Mouse (Mus musculus) MEL (cell line): ENCODE results near the gene Cdh15. TPM values are rescaled to one million over a fixed set of nuclear protein-coding genes. Genes with fewer than 3 reads are reported as not detected.

Experiments used
- DNase-seq: peaks from one replicate; pipeline ENCODE4 v3.0.0; 2011; ENCODE audit warnings: low read depth, low spot score
- H3K27ac ChIP-seq: 2 replicates; pipeline ENCODE4 v1.5.1; 2012; ENCODE audit warnings: low read depth, mild to moderate bottlenecking, control low read depth, low read length, moderate library complexity; ENCODE audit not compliant: control insufficient read depth
- H3K27me3 ChIP-seq, 2 experiments: fragments of 150-350 bp in 1 of 2; sonication (generic) in 1 of 2; 2 replicates each; pipeline ENCODE4 v1.6.1; 2012; ENCODE audit warnings: low read length in 2 of 2, mild to moderate bottlenecking in 2 of 2, improper control_type of control experiment in 1 of 2, moderate library complexity in 1 of 2; ENCODE audit not compliant: insufficient read depth in 2 of 2, control insufficient read depth in 1 of 2
- H3K36me3 ChIP-seq, 2 experiments: 2 replicates each; pipeline ENCODE4 v1.6.1; 2012 to 2014; ENCODE audit warnings: low read length in 2 of 2, improper control_type of control experiment in 1 of 2, inconsistent platforms in 1 of 2, mild to moderate bottlenecking in 1 of 2; ENCODE audit not compliant: insufficient read depth in 2 of 2, control insufficient read depth in 1 of 2
- H3K4me1 ChIP-seq, 2 experiments: fragments of 150-350 bp in 1 of 2; sonication (generic) in 1 of 2; 2 replicates each; pipeline ENCODE4 v1.6.1; 2012; ENCODE audit warnings: low read length in 2 of 2, improper control_type of control experiment in 1 of 2, mild to moderate bottlenecking in 1 of 2; ENCODE audit not compliant: insufficient read depth in 2 of 2, control insufficient read depth in 1 of 2
- H3K4me3 ChIP-seq, 2 experiments: fragments of 150-350 bp in 1 of 2; sonication (generic) in 1 of 2; 2 replicates each; pipeline ENCODE4 v1.5.1; 2012; ENCODE audit warnings: low read depth in 2 of 2, low read length in 2 of 2, mild to moderate bottlenecking in 2 of 2, moderate library complexity in 2 of 2, control low read depth in 1 of 2, improper control_type of control experiment in 1 of 2; ENCODE audit not compliant: control insufficient read depth in 1 of 2, insufficient read depth in 1 of 2
- H3K79me2 ChIP-seq: 2 replicates; pipeline ENCODE4 v1.6.1; 2012; ENCODE audit warnings: mild to moderate bottlenecking, low read length, moderate library complexity; ENCODE audit not compliant: control insufficient read depth, poor library complexity, insufficient read depth
- H3K9ac ChIP-seq: 2 replicates; pipeline ENCODE4 v1.6.1; 2012; ENCODE audit warnings: low read depth, mild to moderate bottlenecking, control low read depth, low read length, moderate library complexity; ENCODE audit not compliant: control insufficient read depth, poor library complexity, severe bottlenecking
- H3K9me3 ChIP-seq: fragments of 150-350 bp; sonication (generic); replicated peaks from 2 replicates; pipeline ENCODE4 v1.6.1; 2012; ENCODE audit warnings: mild to moderate bottlenecking, low read length, improper control_type of control experiment, moderate library complexity; ENCODE audit not compliant: insufficient read depth
- CHD1 ChIP-seq: IDR thresholded peaks from 2 replicates; pipeline ENCODE4 v1.6.1; 2012; ENCODE audit warnings: low read depth, mild to moderate bottlenecking, inconsistent platforms, low read length, improper control_type of control experiment
- CTCF ChIP-seq, 3 experiments: IDR thresholded peaks in 2 of 3; conservative IDR thresholded peaks in 1 of 3; 2 replicates each; pipeline ENCODE4 v1.5.1; 2011 to 2012; ENCODE audit warnings: low read length in 3 of 3, low read depth in 2 of 3, mild to moderate bottlenecking in 2 of 3, improper control_type of control experiment in 1 of 3, inconsistent platforms in 1 of 3, mixed read lengths in 1 of 3, moderate library complexity in 1 of 3; ENCODE audit not compliant: control insufficient read depth in 1 of 3, insufficient read depth in 1 of 3, poor library complexity in 1 of 3, severe bottlenecking in 1 of 3
- ETS1 ChIP-seq: IDR thresholded peaks from 2 replicates; pipeline ENCODE4 v1.6.1; 2012; ENCODE audit warnings: low read depth, mild to moderate bottlenecking, inconsistent platforms, low read length, improper control_type of control experiment, moderate library complexity
- GABPA ChIP-seq: IDR thresholded peaks from 2 replicates; pipeline ENCODE4 v1.6.1; 2012; ENCODE audit warnings: low read depth, mild to moderate bottlenecking, inconsistent platforms, low read length, improper control_type of control experiment, moderate library complexity
- HCFC1 ChIP-seq: IDR thresholded peaks from 2 replicates; pipeline ENCODE4 v1.6.1; 2012; ENCODE audit warnings: low read depth, mild to moderate bottlenecking, inconsistent platforms, low read length, improper control_type of control experiment, moderate library complexity
- JUND ChIP-seq: IDR thresholded peaks from 2 replicates; pipeline ENCODE4 v1.6.1; 2011; ENCODE audit warnings: low read depth, mild to moderate bottlenecking, improper control_type of control experiment, low read length
- MAFK ChIP-seq: IDR thresholded peaks from 2 replicates; pipeline ENCODE4 v1.6.1; 2011; ENCODE audit warnings: low read depth, mild to moderate bottlenecking, low read length, improper control_type of control experiment, borderline replicate concordance
- MAX ChIP-seq: IDR thresholded peaks from 2 replicates; pipeline ENCODE4 v1.6.1; 2011; ENCODE audit warnings: low read length, improper control_type of control experiment
- POLR2AphosphoS5 ChIP-seq: IDR thresholded peaks from 2 replicates; pipeline ENCODE4 v1.6.1; 2012; ENCODE audit warnings: low read depth, borderline replicate concordance, mild to moderate bottlenecking, inconsistent platforms, low read length, moderate library complexity, mixed read lengths
- RAD21 ChIP-seq: IDR thresholded peaks from 2 replicates; pipeline ENCODE4 v1.6.1; 2011; ENCODE audit warnings: mild to moderate bottlenecking, low read depth, low read length, improper control_type of control experiment
- RCOR1 ChIP-seq: IDR thresholded peaks from 2 replicates; pipeline ENCODE4 v1.6.1; 2012; ENCODE audit warnings: low read depth, mild to moderate bottlenecking, inconsistent platforms, low read length, improper control_type of control experiment
- SMC3 ChIP-seq: IDR thresholded peaks from 2 replicates; pipeline ENCODE4 v1.6.1; 2011; ENCODE audit warnings: low read depth, low read length, improper control_type of control experiment
- TAL1 ChIP-seq: IDR thresholded peaks from 2 replicates; pipeline ENCODE4 v1.6.1; 2012; ENCODE audit warnings: mild to moderate bottlenecking, inconsistent platforms, low read length, moderate library complexity, mixed read lengths
- UBTF ChIP-seq: IDR thresholded peaks from 2 replicates; pipeline ENCODE4 v1.6.1; 2012; ENCODE audit warnings: low read depth, mild to moderate bottlenecking, inconsistent platforms, low read length, improper control_type of control experiment, moderate library complexity, borderline replicate concordance; ENCODE audit not compliant: insufficient read depth
- USF1 ChIP-seq: IDR thresholded peaks from 2 replicates; pipeline ENCODE4 v1.6.1; 2014; ENCODE audit warnings: low read depth, mild to moderate bottlenecking, inconsistent platforms, low read length, improper control_type of control experiment, moderate library complexity
- USF2 ChIP-seq, 2 experiments: IDR thresholded peaks; 2 replicates each; pipeline ENCODE4 v1.6.1; 2011 to 2012; ENCODE audit warnings: improper control_type of control experiment in 2 of 2, low read length in 2 of 2, borderline replicate concordance in 1 of 2, inconsistent platforms in 1 of 2, low read depth in 1 of 2, mild to moderate bottlenecking in 1 of 2; ENCODE audit not compliant: insufficient read depth in 1 of 2
- ZC3H11A ChIP-seq: IDR thresholded peaks from 2 replicates; pipeline ENCODE4 v1.6.1; 2012; ENCODE audit warnings: low read depth, mild to moderate bottlenecking, inconsistent platforms, low read length, improper control_type of control experiment
- ZNF384 ChIP-seq: IDR thresholded peaks from 2 replicates; pipeline ENCODE4 v1.6.1; 2012; ENCODE audit warnings: low read depth, mild to moderate bottlenecking, inconsistent platforms, low read length, improper control_type of control experiment
- polyA plus RNA-seq, 2 experiments: library from polyadenylated mRNA; stranded (reverse) in 1 of 2; unstranded in 1 of 2; fragments of >175 nt in 1 of 2; fragments of >200 nt in 1 of 2; gene quantifications; 2 replicates each; pipeline versions ENCODE4 v1.2.1 to v1.2.4; 2012; ENCODE audit warnings: low replicate concordance in 2 of 2, low read depth in 1 of 2; ENCODE audit not compliant: insufficient read length in 2 of 2, insufficient read depth in 1 of 2, missing spikeins in 1 of 2
- total RNA-seq: library from RNA; depleted of rRNA; stranded (reverse); fragments of 300-350 nt; gene quantifications from 2 replicates; pipeline ENCODE4 v1.2.3, GENCODE M21; 2012

Gene Cdh15
- total and polyA plus RNA-seq, 3 experiments, result 0.08 to 0.71 TPM; not detected in 1

DNA sequence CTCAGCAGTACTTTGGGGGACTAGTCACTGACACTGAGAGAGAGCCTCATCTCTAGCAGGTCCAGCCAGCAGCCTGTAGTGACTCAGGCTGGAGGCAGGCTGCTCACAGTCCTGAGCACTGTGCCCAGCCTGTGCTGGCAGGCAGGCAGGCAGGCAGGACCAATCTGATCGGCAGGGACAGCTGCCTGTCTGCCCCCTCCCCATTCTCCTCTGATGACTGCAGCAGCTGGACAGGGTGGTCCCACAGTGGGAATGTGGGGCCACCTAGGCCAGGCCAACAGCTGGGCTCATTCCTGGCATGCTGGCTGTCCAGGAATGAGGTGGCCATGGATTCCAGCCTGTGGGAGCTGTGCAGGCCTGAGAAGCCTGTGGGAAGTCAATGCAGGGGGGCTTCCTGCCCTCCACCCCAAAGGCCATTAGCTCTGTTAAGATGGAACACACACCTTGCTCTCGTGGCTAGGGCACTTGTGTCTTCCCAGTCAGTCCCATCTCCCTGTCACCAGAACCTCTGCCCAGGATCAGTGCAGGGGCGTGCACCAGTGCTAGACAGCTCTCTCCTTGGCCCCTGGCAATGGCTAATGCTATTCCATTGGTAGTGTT lies 3.0 kb downstream of the Cdh15 start:
- TF ChIP-seq TAL1 (no peak), GABPA (no peak), RCOR1 (no peak), CHD1 (no peak), USF1 (no peak), HCFC1 (no peak), ZC3H11A (no peak), MAFK (no peak), RAD21 (no peak), UBTF (no peak), USF2 (IDR thresholded peaks at IDR 0.05; ENCODE audit: borderline replicate concordance in 1 of 2, insufficient read depth in 1 of 2, low read depth in 1 of 2, low read length in 2 of 2) (no peak), CTCF (IDR thresholded peaks at IDR 0.05 in 2 of 3, conservative IDR thresholded peaks at IDR 0.05 in 1 of 3; ENCODE audit: control insufficient read depth in 1 of 3, insufficient read depth in 1 of 3, low read depth in 2 of 3, low read length in 3 of 3, poor library complexity in 1 of 3, severe bottlenecking in 1 of 3) (no peak), MAX (no peak), POLR2AphosphoS5 (no peak), JUND (no peak), ETS1 (no peak), ZNF384 (no peak), SMC3 (no peak)
- TF ChIP-seq, all 39 proteins: peak for 0
- H3K79me2 ChIP-seq, result no peaks in the 10 kb centered on the region
- no peak overlapping the region for H3K9ac ChIP-seq
- no peak overlapping the region for H3K4me3 ChIP-seq
- no peaks in the 10 kb centered on the region for H3K9me3 ChIP-seq
- H3K36me3 ChIP-seq, result peaks cover 0 to 4% of the 10 kb centered on the region in 2 experiments; a peak in 1 of 4 replicates
- H3K27ac ChIP-seq, result no peak overlapping the region
- peaks cover 0 to 6% of the 10 kb centered on the region in 2 experiments; a peak in 3 of 4 replicates for H3K4me1 ChIP-seq
- H3K27me3 ChIP-seq, result peaks cover 5 to 7% of the 10 kb centered on the region in 2 experiments
- DNase-seq, result no peak
